Mouse (Mus musculus): ENCODE measurements around the gene Pdcd6. TPM values are rescaled to one million over a fixed set of nuclear protein-coding genes. Genes with fewer than 3 reads are reported as not detected.

Pdcd6 gene
- polyA plus RNA-seq (2021; fragmentation: Nextera tagmentation), result 168 and 169 TPM in 2 replicates
- long read RNA-seq, experiment 1, transcript Pdcd6-203 (6 exons, 1,376 nt), result minor isoform, 36 of 165 reads
- long read RNA-seq, experiment 1, transcript Pdcd6-201 (6 exons, 1,131 nt), result major isoform, 118 of 165 reads
- long read RNA-seq, experiment 1, partial matches to known transcripts, result 6 of 165 reads
- long read RNA-seq, experiment 1, other reads (novel, unspliced or antisense), result 3 of 165 reads
- long read RNA-seq, experiment 2, transcript Pdcd6-203 (6 exons, 1,376 nt), result minor isoform, 29 of 104 reads
- long read RNA-seq, experiment 2, transcript Pdcd6-201 (6 exons, 1,131 nt), result major isoform, 65 of 104 reads
- long read RNA-seq, experiment 2, partial matches to known transcripts, result 1 of 104 reads
- long read RNA-seq, experiment 2, other reads (novel, unspliced or antisense), result 9 of 104 reads

DNA sequence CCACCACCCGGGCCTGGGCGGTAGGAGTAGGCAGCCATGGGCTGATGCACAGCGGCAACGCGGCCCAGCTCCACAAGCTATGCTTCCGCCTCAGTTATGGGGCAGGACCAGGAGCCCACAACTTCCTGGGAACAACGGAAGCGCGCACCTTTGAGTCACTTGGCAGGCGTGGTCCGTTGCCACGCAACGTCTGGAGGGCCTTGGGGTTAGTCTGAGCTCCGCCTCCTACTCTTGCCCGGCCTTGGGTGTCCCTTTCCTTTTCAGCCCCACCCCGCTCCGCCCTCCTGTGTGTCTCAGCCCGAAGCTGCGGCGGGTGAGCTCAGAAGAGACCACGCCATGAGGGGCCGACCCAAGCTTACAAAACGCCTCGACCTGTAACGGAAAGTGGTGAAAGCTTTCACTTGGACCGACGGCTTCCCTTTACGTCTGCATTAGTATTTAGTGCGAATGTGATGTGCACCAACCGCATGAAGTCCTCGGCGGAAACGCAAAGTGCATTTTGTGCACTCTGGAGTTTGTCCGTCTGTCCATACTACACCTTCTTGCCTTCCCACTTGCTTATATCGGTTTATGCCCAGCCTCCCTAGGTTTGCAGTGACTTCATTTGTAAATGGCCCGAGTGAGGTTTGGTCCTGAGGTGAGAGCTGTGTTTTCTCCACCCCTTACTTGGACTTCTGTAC, at the start of gene Pdcd6:
Pdcd6 (minus strand) TSS at position 411 of the 680 bp plus-strand sequence.

DNA sequence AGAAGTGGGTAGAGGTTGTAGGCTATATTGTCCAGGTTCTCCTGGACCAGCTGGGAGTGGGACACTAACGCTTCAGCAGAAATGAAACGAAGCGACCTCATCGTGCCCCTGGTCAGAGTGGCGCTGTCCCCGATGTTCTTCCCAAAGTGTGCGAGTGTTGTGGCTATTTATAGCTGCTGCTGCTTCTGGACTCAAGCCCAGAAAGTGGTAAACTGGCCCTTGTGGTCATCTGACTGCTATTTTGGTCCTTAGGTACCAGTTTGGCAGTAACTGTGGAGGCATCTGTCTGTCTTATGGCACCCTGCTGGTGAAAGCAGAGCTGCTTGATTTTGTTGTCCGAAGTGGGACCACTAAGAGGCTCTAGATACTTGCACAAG, 46.5 kb upstream of the Pdcd6 start, which contains the start of gene Lrrc14b:
Lrrc14b (minus strand) TSS at position 147 of the 377 bp plus-strand sequence.

DNA sequence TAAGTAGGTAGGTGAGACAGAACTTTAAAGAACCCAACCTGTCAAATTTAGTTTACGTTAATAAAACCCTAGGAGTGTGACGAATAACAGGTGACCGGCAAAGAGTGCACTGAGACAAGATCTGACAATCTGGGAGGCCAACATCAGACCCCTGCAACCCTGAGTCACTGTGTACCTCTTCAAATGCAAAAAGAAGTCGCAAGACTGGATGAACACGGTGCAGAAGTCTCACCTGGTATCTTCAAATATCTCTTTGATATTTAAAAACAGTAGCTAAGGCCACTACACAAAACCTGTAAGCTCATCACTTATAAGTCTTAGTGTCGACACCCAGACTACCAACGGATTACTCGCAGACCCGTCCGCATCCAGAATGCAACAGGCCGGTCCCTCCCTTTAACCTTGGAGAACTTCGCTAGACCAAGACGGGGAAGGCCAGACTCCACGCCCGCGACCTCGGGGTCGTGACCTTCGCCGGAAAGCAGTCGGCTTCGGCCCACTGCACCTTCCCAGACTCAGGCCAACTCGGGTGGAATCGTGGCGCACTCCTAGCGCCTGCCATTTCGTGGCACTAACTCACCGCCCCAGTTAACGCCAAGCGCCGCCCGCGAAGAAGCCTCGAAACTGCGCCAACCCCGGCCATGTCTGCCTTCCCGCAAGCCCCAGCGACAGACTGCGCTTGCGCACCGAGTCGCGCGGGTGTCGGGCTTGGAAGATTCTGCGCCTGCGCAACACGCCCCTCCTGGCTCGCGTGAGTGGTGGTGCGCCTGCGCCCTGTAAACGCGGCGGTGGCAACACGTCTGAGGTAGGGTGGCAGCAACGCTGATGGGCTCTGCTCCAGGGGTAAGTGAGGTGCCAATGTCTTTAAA, 32.4 kb upstream of the Pdcd6 start, which contains the start of the genes Sdha and Ccdc127:
Sdha (minus strand) TSS at position 715 of the 869 bp plus-strand sequence.
Ccdc127 (plus strand) TSS at position 744 of the 869 bp plus-strand sequence.

DNA sequence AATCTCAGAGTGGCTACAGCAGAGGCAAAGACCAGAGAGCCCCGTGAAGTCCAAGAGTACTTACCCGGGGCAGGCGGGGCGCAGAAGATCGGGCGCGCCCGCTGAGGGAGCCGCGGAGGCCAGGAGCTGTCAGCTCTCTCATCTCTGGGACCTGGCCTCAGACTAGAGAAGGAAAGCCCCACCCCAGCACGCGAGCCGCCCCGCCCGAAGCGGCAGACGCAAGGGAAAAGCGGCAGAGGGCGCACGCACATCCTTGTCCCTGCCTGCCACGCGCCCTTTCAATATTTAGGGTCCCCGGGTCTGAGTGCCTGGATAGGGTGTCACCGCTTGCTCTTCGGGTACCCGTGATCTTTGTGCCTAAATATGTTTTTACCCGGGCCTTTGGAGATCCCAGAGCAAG, 25.2 kb downstream of the Pdcd6 start, which contains the start of gene Ahrr:
Ahrr (minus strand) TSS at position 165 of the 400 bp plus-strand sequence.

Other genes with a start within 250 kb of the Pdcd6 start
- gene Slc9a3, start 196.1 kb downstream of the Pdcd6 start, polyA plus RNA-seq (2021; fragmentation: Nextera tagmentation), result 0.10 and 0.52 TPM in 2 replicates
- gene Exoc3, start 108.8 kb downstream of the Pdcd6 start, polyA plus RNA-seq (2021; fragmentation: Nextera tagmentation), result 24.7 and 31.7 TPM in 2 replicates
- gene Ahrr, start 25.2 kb downstream of the Pdcd6 start, polyA plus RNA-seq (2021; fragmentation: Nextera tagmentation), result 0.11 TPM in 2 replicates
- 343 and 373 TPM in 2 replicates for gene Sdha, start 32.7 kb upstream of the Pdcd6 start, polyA plus RNA-seq (2021; fragmentation: Nextera tagmentation)
- 59.4 and 69.2 TPM in 2 replicates for gene Ccdc127, start 32.7 kb upstream of the Pdcd6 start, polyA plus RNA-seq (2021; fragmentation: Nextera tagmentation)
- not detected in 2 replicates for gene Lrrc14b, start 46.4 kb upstream of the Pdcd6 start, polyA plus RNA-seq (2021; fragmentation: Nextera tagmentation)
- 2.1 and 2.4 TPM in 2 replicates for gene Zfp72, start 73.3 kb upstream of the Pdcd6 start, polyA plus RNA-seq (2021; fragmentation: Nextera tagmentation)
- gene Ftl1-ps1, start 82.1 kb upstream of the Pdcd6 start, polyA plus RNA-seq (2021; fragmentation: Nextera tagmentation), result 15.3 and 17.6 TPM in 2 replicates
- gene Zfp825, start 176.4 kb upstream of the Pdcd6 start, polyA plus RNA-seq (2021; fragmentation: Nextera tagmentation), result 6.5 and 6.8 TPM in 2 replicates